Mouse (Mus musculus) limb, embryonic 11.5 days (tissue): ENCODE data around the gene Ticam1. TPM values are rescaled to one million over a fixed set of nuclear protein-coding genes. Genes with fewer than 3 reads are reported as not detected.
"Not testable (repeated sequence)": the region's sequence is repeated elsewhere in the genome, so short reads cannot be mapped to it uniquely, and the experiment has no call there.

Source experiments
- ATAC-seq: fragments of 200-750 bp; cut with Nextera tagmentation; 2 replicates; pipeline ENCODE4 v1.8.0; 2017; ENCODE audit warnings: low read depth; ENCODE audit not compliant: insufficient number of reproducible peaks, low FRiP score, low TSS enrichment
- DNase-seq: peaks from one replicate; pipeline ENCODE4 v3.0.0-alpha.2; 2015; ENCODE audit warnings: low spot score
- H3K27ac ChIP-seq: fragments of 300-500 bp; sonication (generic); replicated peaks from 2 replicates; pipeline ENCODE4 v1.5.1; 2014; ENCODE audit warnings: low read depth, mild to moderate bottlenecking, low read length
- H3K27me3 ChIP-seq: fragments of 300-500 bp; sonication (generic); 2 replicates; pipeline ENCODE4 v1.6.1; 2014; ENCODE audit warnings: mild to moderate bottlenecking, low read length, mixed read lengths; ENCODE audit not compliant: control insufficient read depth, insufficient read depth
- H3K36me3 ChIP-seq: fragments of 300-500 bp; sonication (generic); 2 replicates; pipeline ENCODE4 v1.6.1; 2014; ENCODE audit warnings: mild to moderate bottlenecking, low read length, moderate library complexity, mixed read lengths; ENCODE audit not compliant: control insufficient read depth, insufficient read depth
- H3K4me1 ChIP-seq: fragments of 300-500 bp; sonication (generic); 2 replicates; pipeline ENCODE4 v1.6.1; 2014; ENCODE audit warnings: low read length, mixed read lengths; ENCODE audit not compliant: control insufficient read depth, insufficient read depth
- H3K4me2 ChIP-seq: fragments of 300-500 bp; sonication (generic); 2 replicates; pipeline ENCODE4 v1.6.1; 2014; ENCODE audit warnings: low read depth, mild to moderate bottlenecking, moderate library complexity; ENCODE audit not compliant: severe bottlenecking
- H3K4me3 ChIP-seq: fragments of 300-500 bp; sonication (generic); 2 replicates; pipeline ENCODE4 v1.5.1; 2014; ENCODE audit warnings: low read depth, low read length
- H3K9ac ChIP-seq: fragments of 300-500 bp; sonication (generic); 2 replicates; pipeline ENCODE4 v1.6.1; 2014; ENCODE audit warnings: mild to moderate bottlenecking, low read length
- H3K9me3 ChIP-seq: fragments of 300-500 bp; sonication (generic); 2 replicates; pipeline ENCODE4 v1.6.1; 2016; ENCODE audit warnings: low read length; ENCODE audit not compliant: control insufficient read depth
- WGBS: fragments of 180-500 bp; shearing (Covaris S2); extraction: QIAGEN DNeasy Blood & Tissue Kit; methylation state at CpG from one replicate; pipeline ENCODE4 v1.1.7; 2014; 5-methylcytosine and 5-hydroxymethylcytosine counted together
- polyA plus RNA-seq: library from polyadenylated mRNA; unstranded; fragments of >200 nt; fragmentation: Nextera tagmentation; extraction: Ambion mirVana; gene quantifications from 2 replicates; pipeline ENCODE4 v1.2.1, GENCODE M21; 2014

The Ticam1 gene
- polyA plus RNA-seq, 1 experiment from 2014 or later, result 3.8 TPM

DNA sequence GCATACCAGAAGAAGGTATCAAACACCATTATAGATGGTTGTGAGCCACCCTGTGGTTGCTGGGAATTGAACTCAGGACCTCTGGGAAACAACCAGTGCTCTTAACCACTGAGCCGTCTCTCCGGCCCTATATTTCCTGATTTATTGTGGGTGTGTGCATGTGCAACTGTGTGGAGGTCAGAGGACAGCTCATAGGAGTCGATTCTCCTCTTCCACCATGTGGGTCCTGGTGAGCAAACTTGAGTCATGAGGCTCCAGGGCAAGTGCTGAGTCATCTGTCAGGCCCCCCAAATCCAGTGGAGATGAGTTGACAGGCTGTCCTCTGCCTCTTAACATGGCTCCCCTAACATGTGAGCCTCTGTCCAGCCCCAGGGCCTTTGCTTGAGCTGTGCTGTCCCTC, 10.7 kb downstream of the Ticam1 start:
- WGBS, result 84% methylated on average over 3 of the region's 3 CpGs

DNA sequence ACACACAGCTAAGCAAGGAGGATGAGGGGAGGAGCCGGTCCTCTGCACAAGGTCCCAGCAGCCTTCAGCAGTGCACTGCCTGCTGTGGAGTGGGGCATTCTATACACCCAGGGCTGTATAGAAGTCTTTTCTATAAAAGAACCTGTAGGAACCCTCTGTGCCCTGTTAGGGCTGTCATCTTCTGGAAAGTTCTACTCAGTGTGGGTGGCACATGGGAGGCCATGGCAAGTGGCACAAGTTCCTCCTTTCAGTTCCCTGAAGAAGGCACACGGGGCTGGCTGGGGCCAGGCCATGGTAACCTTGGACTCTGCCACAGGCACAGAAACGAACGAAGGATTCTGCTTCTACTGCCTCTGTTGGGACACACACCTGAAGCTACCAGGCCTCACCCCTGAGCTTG, 11.6 kb downstream of the Ticam1 start:
- no peak overlapping the region for H3K27ac ChIP-seq
- no peaks in the 10 kb centered on the region for H3K9me3 ChIP-seq
- ATAC-seq, result no peak
- no peak overlapping the region for H3K4me3 ChIP-seq
- H3K27me3 ChIP-seq, result no peaks in the 10 kb centered on the region
- no peak overlapping the region for H3K4me2 ChIP-seq
- no peak overlapping the region for H3K9ac ChIP-seq
- peaks cover 8% of the 10 kb centered on the region for H3K36me3 ChIP-seq
- 86% methylated on average over 4 of the region's 4 CpGs for WGBS
- H3K4me1 ChIP-seq, result no peaks in the 10 kb centered on the region
- DNase-seq, result no peak

More for the DNA sequence above, 10.7 kb downstream of the Ticam1 start:
- H3K4me1 ChIP-seq, result no peaks in the 10 kb centered on the region
- H3K9ac ChIP-seq, result no peak overlapping the region
- DNase-seq (no peak), ATAC-seq (no peak)
- H3K9me3 ChIP-seq, result no peaks in the 10 kb centered on the region
- H3K27ac ChIP-seq, result no peak overlapping the region
- H3K4me2 ChIP-seq, result no peak overlapping the region
- no peak overlapping the region for H3K4me3 ChIP-seq
- peaks cover 8% of the 10 kb centered on the region for H3K36me3 ChIP-seq
- H3K27me3 ChIP-seq, result no peaks in the 10 kb centered on the region

- Histone ChIP-seq H3K9ac (no peak overlapping the region), H3K36me3 (peaks cover 12% of the 10 kb centered on the region), H3K4me2 (no peak overlapping the region), H3K9me3 (no peaks in the 10 kb centered on the region), H3K27ac (no peak overlapping the region), H3K4me1 (no peaks in the 10 kb centered on the region), H3K4me3 (no peak overlapping the region), H3K27me3 (no peaks in the 10 kb centered on the region)
- ATAC-seq, result peak; percentile 48; the same call in 1 of the 2 replicates
- DNase-seq, result peak; percentile 83
- WGBS, result 26% methylated on average over 8 of the region's 8 CpGs
Measured at GRCm38 (mm10) chr17:56264020-56264419, 12.6 kb downstream of the Ticam1 start.

GRCm38 (mm10) chr17:56262645-56263094, 13.9 kb downstream of the Ticam1 start:
- Histone ChIP-seq H3K9ac (no peak overlapping the region), H3K9me3 (no peaks in the 10 kb centered on the region), H3K27ac (no peak overlapping the region), H3K27me3 (no peaks in the 10 kb centered on the region), H3K4me2 (no peak overlapping the region), H3K36me3 (peaks cover 12% of the 10 kb centered on the region), H3K4me1 (0 out of 2 replicates have a peak, but pooled peaks cover under 1% of the 10 kb centered on the region), H3K4me3 (no peak overlapping the region)
- 88% methylated on average over 3 of the region's 3 CpGs for WGBS
- ATAC-seq (no peak), DNase-seq (no peak)

DNA sequence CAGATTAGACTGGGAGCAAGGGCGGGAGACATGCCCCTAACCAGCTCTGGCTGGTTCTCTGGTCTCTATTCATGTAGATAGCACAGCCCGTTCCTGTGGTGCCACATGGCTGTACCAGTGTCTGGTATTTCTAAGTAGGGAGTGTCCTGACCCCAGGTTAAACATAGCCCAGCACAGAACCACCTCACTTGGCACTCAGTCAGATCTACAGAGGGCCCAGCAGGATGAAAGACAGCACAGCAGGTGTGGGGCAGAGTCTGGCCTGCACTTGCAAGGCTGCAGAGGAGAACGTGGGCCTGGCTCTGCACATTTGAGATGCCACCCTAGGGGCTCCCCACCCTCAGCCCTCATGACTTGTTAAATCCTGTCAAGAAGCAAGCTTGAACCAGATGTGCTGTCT, 15.4 kb downstream of the Ticam1 start:
- H3K4me3 ChIP-seq, result no peak overlapping the region
- no peaks in the 10 kb centered on the region for H3K9me3 ChIP-seq
- peaks cover 12% of the 10 kb centered on the region for H3K36me3 ChIP-seq
- no peak overlapping the region for H3K9ac ChIP-seq
- no peak overlapping the region for H3K27ac ChIP-seq
- no peak for ATAC-seq
- no peak overlapping the region for H3K4me2 ChIP-seq
- 0 out of 2 replicates have a peak, but pooled peaks cover 3% of the 10 kb centered on the region for H3K4me1 ChIP-seq
- H3K27me3 ChIP-seq, result no peaks in the 10 kb centered on the region
- WGBS, result 87% methylated on average over 3 of the region's 3 CpGs
- no peak for DNase-seq

DNA sequence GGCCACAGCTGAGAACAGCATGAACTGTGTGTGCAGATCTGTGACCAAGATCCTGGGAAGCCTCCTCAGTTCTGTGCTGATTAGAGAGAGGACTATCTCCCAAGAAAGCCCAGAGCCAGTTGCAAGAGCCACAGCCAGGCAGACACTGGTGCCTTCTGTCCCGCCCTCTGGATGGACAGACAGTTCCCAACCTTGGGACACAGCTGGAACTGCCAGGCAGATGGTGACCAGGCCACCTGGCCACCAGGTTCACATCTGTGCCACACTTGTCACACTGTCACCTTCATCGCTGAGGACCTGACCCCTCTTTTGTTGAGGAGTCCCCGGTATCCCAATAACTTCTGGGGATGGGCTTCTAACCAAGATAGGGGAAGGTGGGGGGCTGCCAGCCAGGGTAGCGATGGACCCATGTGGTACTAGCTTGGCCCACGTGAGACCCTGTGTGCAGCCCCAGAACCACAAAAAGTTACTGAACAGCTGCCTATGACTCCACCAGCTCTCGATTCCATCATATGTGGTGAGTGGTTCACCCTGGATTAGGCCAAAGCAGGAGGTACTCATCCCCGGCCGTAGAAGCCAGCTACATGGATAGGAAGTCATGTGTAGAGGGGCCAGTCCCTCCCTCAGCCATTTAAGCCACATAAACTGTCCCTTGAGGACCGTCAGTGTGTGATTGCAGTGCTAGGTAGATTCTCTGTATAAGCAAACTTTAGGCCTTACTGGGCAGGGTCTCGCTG, 17.1 kb downstream of the Ticam1 start:
- H3K9ac ChIP-seq, result no peak overlapping the region
- no peaks in the 10 kb centered on the region for H3K9me3 ChIP-seq
- ATAC-seq, result no peak
- H3K4me2 ChIP-seq, result no peak overlapping the region
- no peak for DNase-seq
- H3K36me3 ChIP-seq, result peaks cover 12% of the 10 kb centered on the region
- 0 out of 2 replicates have a peak, but pooled peaks cover 3% of the 10 kb centered on the region for H3K4me1 ChIP-seq
- H3K4me3 ChIP-seq, result no peak overlapping the region
- no peak overlapping the region for H3K27ac ChIP-seq
- no peaks in the 10 kb centered on the region for H3K27me3 ChIP-seq
- 92% methylated on average over 10 of the region's 10 CpGs for WGBS

GRCm38 (mm10) chr17:56258812-56259211, 17.8 kb downstream of the Ticam1 start:
- ATAC-seq, H3K9me3 ChIP-seq, H3K27ac ChIP-seq, H3K9ac ChIP-seq, H3K4me3 ChIP-seq, H3K4me2 ChIP-seq, H3K4me1 ChIP-seq, H3K27me3 ChIP-seq, DNase-seq: not testable (repeated sequence)
- peaks cover 12% of the 10 kb centered on the region for H3K36me3 ChIP-seq
- 80% methylated on average over 2 of the region's 2 CpGs for WGBS

- not testable (repeated sequence) for DNase-seq, H3K4me2 ChIP-seq, H3K9ac ChIP-seq, H3K27me3 ChIP-seq, ATAC-seq, H3K27ac ChIP-seq, H3K4me1 ChIP-seq, H3K9me3 ChIP-seq, H3K4me3 ChIP-seq
- peaks cover 12% of the 10 kb centered on the region for H3K36me3 ChIP-seq
- 94% methylated on average over 19 of the region's 19 CpGs for WGBS
Measured at GRCm38 (mm10) chr17:56258269-56258668, 18.3 kb downstream of the Ticam1 start.
